Mouse (Mus musculus): Measurements from ENCODE around the gene Art4.

The Art4 gene

GRCm38 (mm10) chr6:136827116-136827515 lies 30.4 kb downstream of the Art4 start:
- DNase-seq (ENCODE audit: low spot score in 2 of 2): no peak

GRCm38 (mm10) chr6:136824987-136825386 lies 32.5 kb downstream of the Art4 start:
- DNase-seq (ENCODE audit: low spot score in 2 of 2): no peak

GRCm38 (mm10) chr6:136821086-136821485 lies 36.4 kb downstream of the Art4 start:
- DNase-seq (ENCODE audit: low spot score in 2 of 2): no peak

- no peak for DNase-seq (ENCODE audit: low spot score in 2 of 2)
These were observed 37.2 kb downstream of the Art4 start for GRCm38 (mm10) chr6:136820381-136820780.

- no peak for DNase-seq (ENCODE audit: low spot score in 2 of 2)
These were observed 40.0 kb downstream of the Art4 start for GRCm38 (mm10) chr6:136817549-136817948.

- no peak for DNase-seq (ENCODE audit: low spot score in 2 of 2)
These were observed 40.7 kb downstream of the Art4 start for GRCm38 (mm10) chr6:136816826-136817225.

GRCm38 (mm10) chr6:136815381-136815780 lies 42.2 kb downstream of the Art4 start:
- DNase-seq (ENCODE audit: low spot score in 2 of 2): no peak

- DNase-seq (ENCODE audit: low spot score in 2 of 2): no peak
These were observed 44.4 kb downstream of the Art4 start for GRCm38 (mm10) chr6:136813117-136813516.

GRCm38 (mm10) chr6:136811196-136811595 lies 46.3 kb downstream of the Art4 start:
- DNase-seq (ENCODE audit: low spot score in 2 of 2): no peak

- no peak for DNase-seq (ENCODE audit: low spot score in 2 of 2)
These were observed 47.9 kb downstream of the Art4 start for GRCm38 (mm10) chr6:136809673-136810072.

GRCm38 (mm10) chr6:136809077-136809476 lies 48.5 kb downstream of the Art4 start:
- DNase-seq (ENCODE audit: low spot score in 2 of 2): peak; percentile 53 to 64

GRCm38 (mm10) chr6:136808631-136809046 lies 48.9 kb downstream of the Art4 start:
- DNase-seq (ENCODE audit: low spot score in 2 of 2): peak in 1 of 2 experiments; percentile 50

GRCm38 (mm10) chr6:136808014-136808417 lies 49.5 kb downstream of the Art4 start, which contains the start of gene H2afj:
Gene H2afj (plus strand): TSS chr6:136808244.
- peak; percentile 96 to 97 for DNase-seq (ENCODE audit: low spot score in 2 of 2)

- DNase-seq (ENCODE audit: low spot score in 2 of 2): no peak
These were observed 50.0 kb downstream of the Art4 start for GRCm38 (mm10) chr6:136807395-136808013.

GRCm38 (mm10) chr6:136806819-136807218 lies 50.7 kb downstream of the Art4 start:
- DNase-seq (ENCODE audit: low spot score in 2 of 2): no peak

- DNase-seq (ENCODE audit: low spot score in 2 of 2): no peak
These were observed 52.1 kb downstream of the Art4 start for GRCm38 (mm10) chr6:136805409-136805775.

GRCm38 (mm10) chr6:136804705-136805408 lies 52.7 kb downstream of the Art4 start:
- peak in 1 of 2 experiments; percentile 6 for DNase-seq (ENCODE audit: low spot score in 2 of 2)

- DNase-seq (ENCODE audit: low spot score in 2 of 2): peak; percentile 86 to 90
These were observed 53.5 kb downstream of the Art4 start, which contains the start of gene Hist4h4 for GRCm38 (mm10) chr6:136803739-136804633. Gene Hist4h4 (minus strand): TSS chr6:136804415.

- DNase-seq (ENCODE audit: low spot score in 2 of 2): no peak
These were observed 54.3 kb downstream of the Art4 start for GRCm38 (mm10) chr6:136803093-136803738.

GRCm38 (mm10) chr6:136801274-136801673 lies 56.3 kb downstream of the Art4 start:
- DNase-seq (ENCODE audit: low spot score in 2 of 2): no peak

GRCm38 (mm10) chr6:136800710-136801109 lies 56.8 kb downstream of the Art4 start:
- DNase-seq (ENCODE audit: low spot score in 2 of 2): no peak
